In the genomic region with DNA sequence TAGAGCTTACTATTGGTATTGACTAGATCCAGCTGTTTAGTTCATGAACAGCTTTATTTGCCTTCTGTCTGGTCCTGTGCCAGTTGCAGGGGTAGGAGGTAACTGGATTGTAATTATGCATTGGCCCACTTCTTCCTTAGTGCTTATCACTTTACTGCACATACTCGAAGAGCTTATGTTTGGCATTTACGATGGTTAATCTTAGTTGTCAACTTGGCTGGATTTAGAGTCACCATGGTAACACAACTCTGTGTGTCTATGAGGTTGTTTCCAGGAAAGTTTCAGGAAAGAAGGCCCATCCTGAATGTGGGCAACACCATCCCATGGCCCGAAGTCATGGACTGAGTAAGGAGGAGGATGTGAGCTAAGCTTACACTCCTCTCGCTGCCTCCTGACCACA, we compare ENCODE assay signal across 25 mouse cellular contexts. TPM values are rescaled to one million over a fixed set of nuclear protein-coding genes. Genes with fewer than 3 reads are reported as not detected.
"Had no signal": no experiment of that assay in that cellular context is flagged by ENCODE, and none has a peak within 500 bp of the region (broad histone marks: within the 10 kb centered on the region; RNA-seq: fewer than 3 reads in every experiment).

No protein-coding gene starts in this region.

- H3K9ac ChIP-seq: heart, embryonic 12.5 days; hindbrain, embryonic 12.5 days; hindbrain, embryonic 14.5 days; intestine, embryonic 15.5 days; liver, embryonic 13.5 days; liver, embryonic 15.5 days; liver, postnatal 0 days had no signal

- H3K27me3 ChIP-seq: heart, embryonic 12.5 days; hindbrain, embryonic 12.5 days; intestine, embryonic 15.5 days; liver, embryonic 13.5 days; liver, embryonic 15.5 days had no signal

- H3K27ac ChIP-seq: heart, adult 2 months; hindbrain, embryonic 10.5 days; hindbrain, embryonic 12.5 days; hindbrain, embryonic 14.5 days; intestine, embryonic 15.5 days; layer of hippocampus, adult 2 months; left cerebral cortex, adult 2 months; liver, embryonic 13.5 days; liver, embryonic 15.5 days had no signal

- DNase-seq: gastrocnemius, postnatal 14 days; heart, adult 2 months; heart, postnatal 10 days; heart, postnatal 4 days; kidney, adult 18-20 months; kidney, adult 8-10 months; kidney, postnatal 10 days; kidney, postnatal 25 days; kidney, postnatal 4 days; liver; liver, embryonic 13.5 days; liver, postnatal 0 days had no signal

- H3K9me3 ChIP-seq: hindbrain, embryonic 10.5 days; hindbrain, embryonic 12.5 days; intestine, embryonic 15.5 days; liver, embryonic 13.5 days; liver, embryonic 15.5 days had no signal

- H3K4me3 ChIP-seq: heart, adult 2 months; heart, embryonic 12.5 days; hindbrain, embryonic 10.5 days; hindbrain, embryonic 12.5 days; intestine, embryonic 15.5 days; layer of hippocampus, adult 2 months; left cerebral cortex, adult 2 months; liver, embryonic 13.5 days; liver, embryonic 15.5 days had no signal

- H3K4me1 ChIP-seq: heart, embryonic 12.5 days; hindbrain, embryonic 10.5 days; hindbrain, embryonic 12.5 days; intestine, embryonic 15.5 days; liver, embryonic 13.5 days; liver, embryonic 15.5 days had no signal

- H3K36me3 ChIP-seq: heart, embryonic 12.5 days; hindbrain, embryonic 10.5 days; hindbrain, embryonic 12.5 days; intestine, embryonic 15.5 days; liver, embryonic 13.5 days; liver, embryonic 15.5 days had no signal

- H3K4me2 ChIP-seq: heart, embryonic 12.5 days; hindbrain, embryonic 12.5 days; hindbrain, embryonic 14.5 days; intestine, embryonic 15.5 days; liver, embryonic 11.5 days; liver, embryonic 13.5 days; liver, embryonic 15.5 days had no signal

- ATAC-seq: hindbrain, embryonic 16.5 days; inflammation-experienced regulatory T-cells, adult 6 months; intestine, embryonic 15.5 days; intestine, postnatal 0 days; liver, postnatal 0 days had no signal

RNA-seq across cellular contexts. Expression of a gene that starts 38.5 kb away (rescaled TPM):
- total RNA-seq: granulocyte monocyte progenitor cell, adult 5-6 weeks had no signal
- polyA plus RNA-seq: inflammation-experienced regulatory T-cells, adult 6 months had no signal
